Mouse (Mus musculus): ENCODE measurements around the gene Psip1.

The Psip1 gene

GRCm38 (mm10) chr4:83417160-83417819 is 69.0 kb downstream of the Psip1 start, which contains the start of gene Snapc3:
TSS of gene Snapc3 (plus strand) at chr4:83417724.
- DNase-seq (ENCODE audit: low spot score): peak; percentile 93

GRCm38 (mm10) chr4:83414241-83414824 is 71.9 kb downstream of the Psip1 start:
- no peak for DNase-seq (ENCODE audit: low spot score)

DNA sequence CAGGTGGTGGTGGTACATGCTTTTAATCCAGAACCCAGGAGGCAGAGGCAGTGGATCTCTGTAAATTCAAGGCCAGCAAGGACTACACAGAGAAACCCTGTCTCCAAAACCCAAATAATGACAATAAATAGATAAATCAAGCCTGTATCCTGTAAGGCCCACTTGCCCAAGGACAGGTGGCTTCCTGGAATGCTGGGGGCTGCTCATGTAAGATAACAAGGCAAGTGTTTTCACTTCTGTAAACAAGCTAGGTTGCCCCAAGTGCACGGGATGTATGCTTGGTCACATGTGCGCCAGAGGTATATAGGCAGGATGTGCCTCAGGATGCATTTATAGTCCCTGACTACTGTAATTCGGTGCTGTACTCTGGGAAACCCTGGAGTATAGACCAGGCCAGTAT is 74.2 kb downstream of the Psip1 start:
- DNase-seq (ENCODE audit: low spot score): no peak

DNA sequence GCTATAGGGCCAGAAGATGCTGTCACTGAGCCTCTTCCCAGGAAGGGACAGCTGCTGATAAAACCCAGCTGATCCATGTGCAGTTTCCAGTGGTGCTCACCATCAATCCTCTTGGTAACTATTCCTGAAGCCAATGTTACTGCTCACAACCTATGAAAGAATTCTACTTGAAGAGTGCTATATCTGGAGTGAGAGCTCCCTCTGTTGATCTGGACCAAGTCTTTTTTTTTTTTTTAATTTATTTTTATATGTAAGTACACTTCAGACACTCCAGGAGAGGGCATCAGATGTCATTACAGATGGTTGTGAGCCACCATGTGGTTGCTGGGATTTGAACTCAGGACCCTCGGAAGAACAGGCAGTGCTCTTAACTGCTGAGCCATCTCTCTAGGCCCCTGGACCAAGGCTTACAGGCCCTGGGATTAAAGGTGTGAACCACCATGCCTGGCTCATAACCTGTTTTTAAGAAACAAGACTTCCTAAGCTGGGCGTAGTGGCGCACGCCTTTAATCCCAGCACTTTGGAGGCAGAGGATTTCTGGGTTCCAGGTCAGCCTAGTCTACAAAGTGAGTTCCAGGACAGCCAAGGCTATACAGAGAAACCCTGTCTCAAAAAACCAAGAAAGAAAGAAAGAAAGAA is 76.3 kb downstream of the Psip1 start:
- no peak for DNase-seq (ENCODE audit: low spot score)

- no peak for DNase-seq (ENCODE audit: low spot score)
Observed at GRCm38 (mm10) chr4:83407688-83408087, 78.6 kb downstream of the Psip1 start.

Data from ovary, adult 18-20 months (tissue).